Mouse (Mus musculus) layer of hippocampus, postnatal 10 days (tissue): ENCODE results near the gene Ankdd1a. TPM values are rescaled to one million over a fixed set of nuclear protein-coding genes. Genes with fewer than 3 reads are reported as not detected.

Source experiments
- DNase-seq, 2 experiments: peaks; one replicate each; pipeline ENCODE4 v3.0.0; 2021; ENCODE audit warnings: low spot score in 2 of 2
- total RNA-seq, 2 experiments: library from RNA; stranded (reverse); gene quantifications; 2 replicates each; pipeline ENCODE4 v1.2.3; 2021

Gene Ankdd1a
- total RNA-seq, 2 experiments from 2014 or later: 1.5 to 2.0 TPM

GRCm38 (mm10) chr9:65545635-65546412 lies 25.8 kb upstream of the Ankdd1a start:
- DNase-seq: no peak

GRCm38 (mm10) chr9:65542111-65542524 lies 22.1 kb upstream of the Ankdd1a start:
- DNase-seq: no peak

DNA sequence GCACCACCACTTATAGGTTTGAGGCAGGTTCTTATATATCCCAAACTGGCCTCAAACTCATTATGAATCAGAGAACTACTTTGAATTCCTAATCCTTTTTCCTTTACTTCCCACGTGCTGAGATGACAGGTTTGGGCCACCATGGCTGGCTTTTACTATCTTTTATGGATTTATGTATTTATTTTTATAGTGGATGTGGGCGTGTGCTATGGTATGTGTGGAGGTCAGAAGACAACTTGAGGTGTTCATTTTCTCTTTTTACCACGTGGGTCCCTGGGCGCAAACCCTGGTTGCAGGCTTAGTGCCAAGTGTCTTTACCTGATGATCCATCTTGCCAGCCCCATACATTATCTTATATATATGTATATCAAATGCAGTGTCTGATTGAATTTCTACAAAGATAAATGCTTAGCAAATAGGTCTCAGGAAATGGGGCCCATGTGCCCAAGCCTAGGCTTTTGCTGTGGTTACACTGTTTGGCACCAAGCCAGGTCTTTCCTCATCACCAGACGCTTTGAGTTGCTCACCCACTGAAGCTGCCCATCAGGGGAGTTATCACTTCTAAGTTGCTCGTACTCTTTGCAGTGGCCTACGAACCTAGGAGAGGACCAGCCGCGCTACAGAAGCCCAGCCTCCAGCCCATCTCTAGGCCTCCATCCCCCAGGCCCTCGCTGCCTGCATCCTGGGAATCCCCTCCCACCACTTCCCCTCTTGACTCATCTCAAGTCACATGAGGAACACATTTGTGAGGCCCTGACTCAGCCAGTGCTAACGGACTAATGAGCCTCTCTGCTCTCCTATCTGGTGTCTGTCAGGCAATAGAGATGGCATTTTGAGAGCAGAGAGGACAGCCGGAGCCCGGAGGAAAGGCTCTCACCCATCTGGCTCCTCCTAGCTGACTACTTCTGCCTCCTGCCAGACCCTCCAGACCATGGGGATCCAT lies 21.4 kb upstream of the Ankdd1a start:
- DNase-seq: no peak

GRCm38 (mm10) chr9:65539697-65540096 lies 19.7 kb upstream of the Ankdd1a start:
- no peak for DNase-seq

DNA sequence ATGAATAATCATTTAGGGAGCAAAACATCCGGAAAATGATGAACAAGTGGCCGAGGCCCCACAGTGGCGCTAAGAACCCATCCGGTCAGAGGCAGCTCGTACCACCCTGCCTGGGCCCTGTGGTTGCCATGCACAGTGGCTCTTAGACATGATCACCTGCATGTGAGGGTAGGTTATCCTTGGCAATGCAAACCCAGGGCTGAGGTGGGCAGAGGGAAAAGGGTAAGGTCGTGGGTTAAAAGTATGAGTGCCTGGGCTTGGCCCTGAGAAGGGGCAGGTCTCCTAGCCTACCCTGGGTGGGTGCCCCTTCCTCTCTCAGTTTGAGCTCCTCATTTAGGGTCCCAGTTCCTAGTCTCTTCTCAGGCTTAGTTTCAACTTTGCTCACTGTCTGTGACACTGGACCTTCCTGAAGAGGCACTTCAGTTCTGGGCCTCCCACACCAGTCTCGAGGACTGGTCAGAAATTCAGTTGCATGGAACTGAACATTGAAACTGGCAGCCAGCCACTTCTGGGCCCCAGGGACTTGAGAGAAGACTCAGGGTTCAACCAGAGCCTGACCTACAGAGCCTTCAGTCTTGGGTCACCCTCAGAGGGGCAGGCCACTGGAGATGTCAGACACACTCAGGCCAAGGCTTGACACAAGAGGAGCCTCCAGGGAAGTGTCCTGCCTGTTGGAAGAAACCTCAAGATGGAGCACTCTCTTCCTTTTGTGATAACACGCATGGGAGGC lies 18.1 kb upstream of the Ankdd1a start:
- no peak for DNase-seq

DNA sequence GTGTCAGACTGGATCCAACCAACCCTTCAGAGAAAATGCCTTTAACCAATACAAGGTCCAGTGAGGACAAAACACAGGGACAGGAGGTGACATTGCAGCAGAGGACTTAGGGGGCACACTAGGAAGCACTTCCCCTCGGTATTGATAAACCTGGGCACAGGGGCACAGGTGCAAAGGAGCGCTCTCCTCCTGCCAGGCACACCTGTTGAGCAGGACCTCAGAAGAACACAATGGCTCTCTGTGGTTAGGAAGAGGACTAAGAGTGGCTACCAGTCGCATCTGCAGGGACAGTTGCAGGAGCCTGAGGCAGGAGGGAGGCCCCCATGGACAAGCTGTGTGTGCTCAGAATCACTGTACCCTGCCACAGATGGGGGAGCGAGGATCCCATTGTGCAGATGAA lies 16.5 kb upstream of the Ankdd1a start:
- no peak for DNase-seq

GRCm38 (mm10) chr9:65535789-65536469 lies 15.9 kb upstream of the Ankdd1a start:
- no peak for DNase-seq

DNA sequence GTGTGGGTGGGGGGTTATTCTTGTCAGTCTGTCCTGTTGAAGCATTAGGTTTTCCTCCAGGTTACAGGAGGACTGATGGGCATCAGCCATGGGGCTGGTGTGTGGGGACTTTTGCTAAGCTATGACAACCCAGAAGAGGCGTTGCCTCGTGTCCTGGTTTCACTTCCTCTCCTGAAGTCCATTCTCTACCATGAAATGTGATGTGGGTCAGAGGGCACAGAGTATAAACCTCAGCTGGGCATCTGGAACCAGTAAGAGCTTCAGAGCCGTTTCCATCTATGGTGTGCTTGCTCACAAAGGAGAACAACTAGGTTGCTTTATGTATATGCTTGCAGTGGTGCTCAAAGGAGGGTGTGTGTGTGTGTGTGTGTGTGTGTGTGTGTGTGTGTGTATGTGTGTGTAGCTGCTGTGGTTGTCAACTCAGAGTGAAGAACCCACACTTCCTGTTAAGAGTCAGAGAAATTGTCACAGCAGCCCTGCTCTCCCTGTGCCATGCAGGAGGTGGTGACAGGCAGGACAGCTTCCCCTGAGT lies 15.3 kb upstream of the Ankdd1a start:
- DNase-seq: no peak

GRCm38 (mm10) chr9:65534111-65534510 lies 14.1 kb upstream of the Ankdd1a start:
- no peak for DNase-seq

DNA sequence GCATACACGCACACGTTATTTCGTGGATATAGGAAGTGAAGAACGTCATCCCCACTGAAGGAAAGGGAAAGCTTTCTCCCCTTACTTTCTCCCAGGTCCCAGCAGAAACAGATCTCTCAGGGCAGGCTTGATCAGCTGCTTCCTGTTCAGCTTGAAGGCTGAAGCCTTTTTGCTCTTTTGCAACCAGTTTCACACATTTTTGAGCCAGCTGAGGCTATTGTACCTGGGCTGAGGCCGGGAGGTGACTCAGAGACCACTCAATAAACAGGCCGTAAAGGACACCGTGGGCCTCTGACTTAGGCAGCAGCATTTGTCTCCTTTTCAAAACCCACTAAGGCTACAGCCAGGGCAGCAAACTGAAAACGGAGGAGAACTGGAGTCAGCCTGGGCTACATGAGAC lies 13.0 kb upstream of the Ankdd1a start:
- DNase-seq: no peak

GRCm38 (mm10) chr9:65531283-65531682 lies 11.3 kb upstream of the Ankdd1a start:
- no peak for DNase-seq

DNA sequence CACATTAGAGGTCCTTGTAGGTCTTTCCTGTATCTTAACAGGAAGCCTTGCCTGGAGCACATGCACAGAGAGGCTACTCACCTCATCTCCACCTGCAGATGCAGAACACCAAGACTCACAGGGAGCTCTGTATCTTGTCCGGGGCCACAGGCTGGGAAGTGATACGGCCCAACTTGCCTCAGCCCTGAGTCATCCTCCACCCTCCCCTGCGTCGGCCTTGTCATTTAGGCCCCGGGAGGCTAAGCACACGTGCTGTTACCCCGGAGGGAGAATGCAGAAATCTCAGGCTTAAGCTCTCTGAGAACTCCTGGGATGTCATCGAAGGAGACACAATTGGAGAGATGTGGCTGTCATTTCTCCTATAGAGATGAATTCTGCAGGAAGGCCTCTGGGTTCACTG lies 9.7 kb upstream of the Ankdd1a start:
- no peak for DNase-seq

DNA sequence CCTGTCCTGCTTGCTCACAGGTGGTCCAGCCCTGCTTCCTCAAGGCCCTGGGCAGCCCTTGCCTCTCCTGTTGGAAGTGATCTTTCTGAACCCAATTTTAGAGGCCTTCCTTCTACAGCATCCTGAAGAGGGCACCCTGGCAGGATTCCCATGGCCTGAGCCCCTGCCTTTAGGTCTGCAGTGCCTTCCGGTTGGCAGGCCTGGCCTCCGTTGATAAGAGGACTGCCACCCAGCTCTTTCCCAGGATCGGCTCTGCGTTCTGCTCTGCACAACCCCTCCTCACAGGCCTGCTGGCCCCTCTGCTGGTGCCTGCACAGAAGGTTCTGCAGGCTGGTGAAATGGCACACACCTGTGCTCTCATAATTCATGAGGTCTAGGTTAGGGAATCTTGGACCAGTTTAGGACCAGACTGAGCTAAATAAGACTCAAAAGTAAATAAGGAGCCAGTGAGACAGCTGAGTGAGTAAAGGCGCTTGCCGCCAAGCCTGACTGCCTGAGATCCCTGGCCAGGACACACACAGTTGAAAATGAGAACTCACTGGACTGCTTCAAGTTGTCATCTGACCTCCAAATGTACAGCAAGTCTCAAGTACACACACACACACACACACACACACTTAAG lies 8.5 kb upstream of the Ankdd1a start:
- DNase-seq: no peak

DNA sequence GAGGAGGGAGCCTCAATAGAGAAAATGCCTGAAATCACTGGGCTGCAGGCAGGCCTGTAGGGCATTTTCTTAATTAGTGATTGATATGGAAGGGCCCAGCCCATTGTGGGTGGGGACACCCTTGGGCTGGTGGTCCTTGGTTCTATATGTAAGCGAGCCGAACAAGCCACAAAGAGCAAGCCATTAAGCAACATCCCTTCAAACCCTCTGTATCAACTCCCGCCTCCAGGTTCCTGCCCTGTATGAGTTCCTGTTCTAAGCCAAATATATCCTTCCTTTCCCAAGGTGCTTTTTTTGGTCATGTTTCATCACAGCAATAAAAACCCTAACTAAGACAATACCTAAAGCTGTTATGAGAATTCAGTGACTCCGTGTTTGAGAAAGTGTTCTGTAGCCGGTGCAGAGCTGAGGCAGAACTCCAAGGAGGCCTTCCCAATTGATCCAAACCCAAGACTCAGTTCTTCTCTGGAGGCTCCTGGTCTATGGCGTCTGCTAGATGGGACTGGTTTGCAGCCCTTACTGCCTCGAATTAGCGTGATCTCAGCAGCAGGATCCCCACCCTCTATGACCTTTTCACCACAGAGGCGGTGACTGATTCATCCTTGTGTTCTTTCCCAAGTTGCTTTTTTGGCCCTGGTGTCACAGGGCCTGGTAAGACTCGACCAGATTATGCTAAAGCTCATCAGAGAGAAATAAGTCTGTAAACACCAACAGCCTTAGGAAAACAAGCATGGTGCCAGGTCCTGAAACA lies 5.6 kb upstream of the Ankdd1a start:
- DNase-seq: no peak

- DNase-seq: peak; percentile 84 to 89
Observed at GRCm38 (mm10) chr9:65523611-65524364, 3.8 kb upstream of the Ankdd1a start.

- DNase-seq: peak; percentile 41 to 46
Observed at GRCm38 (mm10) chr9:65520505-65520876, 498 bp upstream of the Ankdd1a start.

- no peak for DNase-seq
Observed at GRCm38 (mm10) chr9:65514851-65515261, 5.1 kb downstream of the Ankdd1a start.

- DNase-seq: no peak
Observed at GRCm38 (mm10) chr9:65514431-65514830, 5.6 kb downstream of the Ankdd1a start.

- no peak for DNase-seq
Observed at GRCm38 (mm10) chr9:65512520-65512919, 7.5 kb downstream of the Ankdd1a start.
